Mouse (Mus musculus) CH12.LX (cell line): ENCODE measurements around the gene Mad1l1. TPM values are rescaled to one million over a fixed set of nuclear protein-coding genes. Genes with fewer than 3 reads are reported as not detected.

ENCODE experiments used
- DNase-seq: peaks from one replicate; pipeline ENCODE4 v3.0.0-alpha.2; 2013; ENCODE audit errors: extremely low read depth
- H3K27ac ChIP-seq: 2 replicates; pipeline ENCODE4 v1.5.1; 2012; ENCODE audit warnings: low read depth, mild to moderate bottlenecking, control low read depth, moderate library complexity; ENCODE audit not compliant: insufficient read depth
- H3K27me3 ChIP-seq: replicated peaks from 2 replicates; pipeline ENCODE3; 2012; ENCODE audit warnings: inconsistent platforms
- H3K36me3 ChIP-seq, 2 experiments: replicated peaks in 1 of 2; 2 replicates each; pipeline versions ENCODE3 to v1.6.1; 2012; ENCODE audit warnings: inconsistent platforms in 1 of 2, low read length in 1 of 2, mild to moderate bottlenecking in 1 of 2, mixed read lengths in 1 of 2, moderate library complexity in 1 of 2; ENCODE audit not compliant: control insufficient read depth in 1 of 2, insufficient read depth in 1 of 2
- H3K4me1 ChIP-seq, 2 experiments: 2 replicates each; pipeline ENCODE4 v1.6.1; 2012; ENCODE audit warnings: inconsistent platforms in 1 of 2, moderate library complexity in 1 of 2; ENCODE audit not compliant: insufficient read depth in 2 of 2, control insufficient read depth in 1 of 2
- H3K4me2 ChIP-seq: 2 replicates; pipeline ENCODE4 v1.6.1; 2012; ENCODE audit warnings: low read depth, mild to moderate bottlenecking, control low read depth; ENCODE audit not compliant: poor library complexity, insufficient read depth, severe bottlenecking
- H3K4me3 ChIP-seq, 3 experiments: fragments of 150-350 bp in 1 of 3; sonication (generic) in 1 of 3; replicated peaks in 1 of 3; 2 replicates each; pipeline versions ENCODE3 to v1.5.1; 2011 to 2012; ENCODE audit warnings: low read depth in 2 of 3, low read length in 2 of 3, mild to moderate bottlenecking in 2 of 3, moderate library complexity in 2 of 3, control low read depth in 1 of 3, improper control_type of control experiment in 1 of 3, inconsistent platforms in 1 of 3, mixed read lengths in 1 of 3; ENCODE audit not compliant: poor library complexity in 1 of 3
- H3K79me2 ChIP-seq: replicated peaks from 2 replicates; pipeline ENCODE4 v1.6.1; 2012; ENCODE audit warnings: mild to moderate bottlenecking, moderate library complexity; ENCODE audit not compliant: control insufficient read depth, poor library complexity, insufficient read depth, severe bottlenecking; ENCODE audit errors: extremely low read depth
- H3K9ac ChIP-seq: 2 replicates; pipeline ENCODE4 v1.6.1; 2012; ENCODE audit warnings: low read depth, mild to moderate bottlenecking, control low read depth, moderate library complexity; ENCODE audit not compliant: insufficient read depth
- H3K9me3 ChIP-seq: replicated peaks from 2 replicates; pipeline ENCODE3; 2012; ENCODE audit warnings: low read length, inconsistent platforms, mixed read lengths
- CHD1 ChIP-seq: IDR thresholded peaks from 2 replicates; pipeline ENCODE4 v1.6.1; 2012; ENCODE audit warnings: low read depth, low read length, improper control_type of control experiment, inconsistent platforms
- CTCF ChIP-seq, 2 experiments: IDR thresholded peaks in 1 of 2; conservative IDR thresholded peaks in 1 of 2; 2 replicates each; pipeline ENCODE4 v1.5.1; 2011 to 2012; ENCODE audit warnings: low read depth in 2 of 2, low read length in 2 of 2, improper control_type of control experiment in 1 of 2, inconsistent platforms in 1 of 2, mild to moderate bottlenecking in 1 of 2, moderate library complexity in 1 of 2
- E2F4 ChIP-seq: IDR thresholded peaks from 2 replicates; pipeline ENCODE4 v1.6.1; 2011; ENCODE audit warnings: low read depth, low read length, improper control_type of control experiment; ENCODE audit not compliant: insufficient replicate concordance
- ELF1 ChIP-seq: IDR thresholded peaks from 2 replicates; pipeline ENCODE4 v1.6.1; 2014; ENCODE audit warnings: low read depth, mild to moderate bottlenecking, inconsistent platforms, low read length, improper control_type of control experiment
- EP300 ChIP-seq: IDR thresholded peaks from 2 replicates; pipeline ENCODE4 v1.6.1; 2011; ENCODE audit warnings: low read length, improper control_type of control experiment
- IRF4 ChIP-seq: IDR thresholded peaks from 2 replicates; pipeline ENCODE4 v1.6.1; 2014; ENCODE audit warnings: low read depth, mild to moderate bottlenecking, inconsistent platforms, low read length, improper control_type of control experiment
- JUN ChIP-seq: IDR thresholded peaks from 2 replicates; pipeline ENCODE4 v1.6.1; 2011; ENCODE audit warnings: low read depth, mild to moderate bottlenecking, low read length, improper control_type of control experiment, moderate library complexity; ENCODE audit not compliant: insufficient read depth
- MAX ChIP-seq: IDR thresholded peaks from 2 replicates; pipeline ENCODE4 v1.6.1; 2011; ENCODE audit warnings: low read length, improper control_type of control experiment
- MAZ ChIP-seq: IDR thresholded peaks from 2 replicates; pipeline ENCODE4 v1.6.1; 2012; ENCODE audit warnings: low read depth, mild to moderate bottlenecking, inconsistent platforms, low read length, improper control_type of control experiment, moderate library complexity
- MXI1 ChIP-seq: IDR thresholded peaks from 2 replicates; pipeline ENCODE4 v1.6.1; 2011; ENCODE audit warnings: mild to moderate bottlenecking, low read depth, low read length, improper control_type of control experiment
- MYC ChIP-seq: IDR thresholded peaks from 2 replicates; pipeline ENCODE4 v1.6.1; 2011; ENCODE audit warnings: low read depth, mild to moderate bottlenecking, improper control_type of control experiment, low read length
- POLR2AphosphoS2 ChIP-seq: IDR thresholded peaks from 2 replicates; pipeline ENCODE4 v1.6.1; 2011; ENCODE audit warnings: low read depth, low read length, improper control_type of control experiment
- RAD21 ChIP-seq: IDR thresholded peaks from 2 replicates; pipeline ENCODE4 v1.6.1; 2011; ENCODE audit warnings: low read depth, mild to moderate bottlenecking, low read length, improper control_type of control experiment, moderate library complexity
- RCOR1 ChIP-seq: conservative IDR thresholded peaks from 2 replicates; pipeline ENCODE4 v1.6.1; 2012; ENCODE audit warnings: low read depth, mild to moderate bottlenecking, inconsistent platforms, low read length, improper control_type of control experiment
- SIN3A ChIP-seq: IDR thresholded peaks from 2 replicates; pipeline ENCODE4 v1.6.1; 2012; ENCODE audit warnings: low read length, improper control_type of control experiment, inconsistent platforms
- SMC3 ChIP-seq: IDR thresholded peaks from 2 replicates; pipeline ENCODE4 v1.6.1; 2011; ENCODE audit warnings: low read depth, low read length, improper control_type of control experiment
- TBP ChIP-seq: conservative IDR thresholded peaks from 2 replicates; pipeline ENCODE4 v1.6.1; 2011; ENCODE audit warnings: low read depth, low read length, improper control_type of control experiment
- TCF12 ChIP-seq: IDR thresholded peaks from 2 replicates; pipeline ENCODE4 v1.6.1; 2014; ENCODE audit warnings: low read depth, mild to moderate bottlenecking, inconsistent platforms, low read length, improper control_type of control experiment
- USF1 ChIP-seq: IDR thresholded peaks from 2 replicates; pipeline ENCODE4 v1.6.1; 2014; ENCODE audit warnings: low read depth, mild to moderate bottlenecking, inconsistent platforms, low read length, improper control_type of control experiment
- ZC3H11A ChIP-seq: IDR thresholded peaks from 2 replicates; pipeline ENCODE4 v1.6.1; 2012; ENCODE audit warnings: low read depth, mild to moderate bottlenecking, inconsistent platforms, low read length, improper control_type of control experiment
- ZMIZ1 ChIP-seq: IDR thresholded peaks from 2 replicates; pipeline ENCODE4 v1.6.1; 2012; ENCODE audit warnings: low read depth, mild to moderate bottlenecking, inconsistent platforms, low read length, improper control_type of control experiment
- ZNF384 ChIP-seq: IDR thresholded peaks from 2 replicates; pipeline ENCODE4 v1.6.1; 2012; ENCODE audit warnings: low read depth, low read length, improper control_type of control experiment, inconsistent platforms
- dilution Hi-C: fragments of 300-500 bp; cut with MboI; formaldehyde crosslinking; loops from 2 replicates; pipeline ENCODE4 v1.14.3; 2020; ENCODE audit warnings: low sequenced_read_pairs; ENCODE audit not compliant: extremely low pct_unique_long_range_greater_than_20kb, extremely low pct_ligation_motif_present
- in situ Hi-C: fragments of 300-500 bp; cut with MboI; formaldehyde crosslinking; loops from 3 replicates; pipeline ENCODE4 v1.14.3; 2019; ENCODE audit warnings: low sequenced_read_pairs, low pct_ligation_motif_present, low pct_unique_long_range_greater_than_20kb, mixed read lengths
- polyA plus RNA-seq: library from polyadenylated mRNA; unstranded; fragments of >175 nt; gene quantifications from 2 replicates; pipeline ENCODE4 v1.2.1, GENCODE M21; 2012; ENCODE audit warnings: low read depth; ENCODE audit not compliant: insufficient read length
- total RNA-seq, 2 experiments: library from RNA; depleted of rRNA; stranded (reverse); fragments of 300-350 nt in 1 of 2; fragments of >200 nt in 1 of 2; gene quantifications; 2 replicates each; pipeline ENCODE4 v1.2.3; 2012 to 2014

Gene Mad1l1
- total and polyA plus RNA-seq, 3 experiments, result 24.8 to 45.6 (median 28.9) TPM

GRCm38 (mm10) chr5:140255265-140255664, 66.1 kb downstream of the Mad1l1 start:
- in situ Hi-C loops (no loop called here), dilution Hi-C loops (no loop called here)
- no peak overlapping the region for H3K4me3 ChIP-seq
- no peak for DNase-seq
- no peak for TF ChIP-seq USF1
- no peak for TF ChIP-seq RCOR1
- no peak for TF ChIP-seq JUN
- no peak for TF ChIP-seq ZC3H11A
- TF ChIP-seq ZMIZ1, result no peak
- TF ChIP-seq SIN3A, result no peak
- no peak for TF ChIP-seq SMC3
- TF ChIP-seq RAD21, result no peak
- TF ChIP-seq ELF1, result no peak
- no peak for TF ChIP-seq EP300
- TF ChIP-seq CTCF (conservative IDR thresholded peaks at IDR 0.05 in 1 of 2, IDR thresholded peaks at IDR 0.05 in 1 of 2; ENCODE audit: low read depth in 2 of 2, low read length in 2 of 2), result no peak
- TF ChIP-seq MYC, result no peak
- TF ChIP-seq E2F4, result no peak
- TF ChIP-seq POLR2AphosphoS2, result no peak
- TF ChIP-seq TCF12, result no peak
- no peak for TF ChIP-seq MXI1
- no peak for TF ChIP-seq MAZ
- TF ChIP-seq ZNF384, result no peak
- no peak for TF ChIP-seq MAX
- H3K27me3 ChIP-seq, result no peaks in the 10 kb centered on the region
- peaks cover 7 to 94% of the 10 kb centered on the region in 2 experiments for H3K36me3 ChIP-seq
- H3K4me1 ChIP-seq, result peaks cover 0 to 39% of the 10 kb centered on the region in 2 experiments; a peak in 2 of 4 replicates
- H3K27ac ChIP-seq, result no peak overlapping the region
- no peaks in the 10 kb centered on the region for H3K79me2 ChIP-seq
- H3K4me2 ChIP-seq, result no peak overlapping the region
- no peak overlapping the region for H3K9ac ChIP-seq
- H3K9me3 ChIP-seq, result no peaks in the 10 kb centered on the region

GRCm38 (mm10) chr5:140254656-140255055, 66.7 kb downstream of the Mad1l1 start:
- H3K36me3 ChIP-seq, result peaks cover 6 to 92% of the 10 kb centered on the region in 2 experiments
- H3K4me2 ChIP-seq, result no peak overlapping the region

More at GRCm38 (mm10) chr5:140254656-140255055, 66.7 kb downstream of the Mad1l1 start:
- no peak for TF ChIP-seq MAZ
- no peak for TF ChIP-seq ZNF384
- no peak for TF ChIP-seq CHD1
- no peak for TF ChIP-seq TBP
- TF ChIP-seq USF1, result no peak
- no peak for TF ChIP-seq TCF12
- no peak for TF ChIP-seq ELF1
- TF ChIP-seq IRF4, result no peak
- TF ChIP-seq SMC3, result no peak
- no peak overlapping the region for H3K27ac ChIP-seq
- no peak for DNase-seq
- no peak overlapping the region for H3K4me3 ChIP-seq
- dilution Hi-C loops, result no loop called here
- H3K9me3 ChIP-seq, result no peaks in the 10 kb centered on the region
- in situ Hi-C loops, result no loop called here
- H3K4me1 ChIP-seq, result peaks cover 0 to 39% of the 10 kb centered on the region in 2 experiments; a peak in 2 of 4 replicates
- H3K27me3 ChIP-seq, result no peaks in the 10 kb centered on the region
- H3K79me2 ChIP-seq, result no peaks in the 10 kb centered on the region
- no peak overlapping the region for H3K9ac ChIP-seq
